Mouse (Mus musculus) stomach, postnatal 0 days (tissue): Measurements from ENCODE around the gene Pik3c2b. TPM values are rescaled to one million over a fixed set of nuclear protein-coding genes. Genes with fewer than 3 reads are reported as not detected.
"Not testable (repeated sequence)": the region's sequence is repeated elsewhere in the genome, so short reads cannot be mapped to it uniquely, and the experiment has no call there.

ENCODE experiments used
- ATAC-seq: fragments of 200-750 bp; cut with Nextera tagmentation; 2 replicates; pipeline ENCODE4 v1.8.0; 2017; ENCODE audit not compliant: low FRiP score, low TSS enrichment
- DNase-seq: peaks from one replicate; pipeline ENCODE4 v3.0.0-alpha.2; 2016; ENCODE audit warnings: low spot score
- H3K27ac ChIP-seq: fragments of 300-500 bp; sonication (generic); replicated peaks from 2 replicates; pipeline ENCODE4 v1.5.1; 2014; ENCODE audit warnings: mild to moderate bottlenecking, control low read depth
- H3K27me3 ChIP-seq: fragments of 300-500 bp; sonication (generic); 2 replicates; pipeline ENCODE4 v1.6.1; 2014; ENCODE audit warnings: low read length; ENCODE audit not compliant: control insufficient read depth, insufficient read depth
- H3K36me3 ChIP-seq: fragments of 300-500 bp; sonication (generic); 2 replicates; pipeline ENCODE4 v1.6.1; 2014; ENCODE audit warnings: low read length, mixed read lengths; ENCODE audit not compliant: control insufficient read depth, insufficient read depth
- H3K4me1 ChIP-seq: fragments of 300-500 bp; sonication (generic); replicated peaks from 2 replicates; pipeline ENCODE4 v1.6.1; 2014; ENCODE audit warnings: antibody characterized with exemption; ENCODE audit not compliant: control insufficient read depth, insufficient read depth
- H3K4me2 ChIP-seq: fragments of 300-500 bp; sonication (generic); replicated peaks from 2 replicates; pipeline ENCODE4 v1.6.1; 2014; ENCODE audit warnings: low read depth, mild to moderate bottlenecking, control low read depth, moderate library complexity
- H3K4me3 ChIP-seq: fragments of 300-500 bp; sonication (generic); 2 replicates; pipeline ENCODE4 v1.5.1; 2014; ENCODE audit warnings: low read depth, low read length, control low read depth
- H3K9ac ChIP-seq: fragments of 300-500 bp; sonication (generic); 2 replicates; pipeline ENCODE4 v1.6.1; 2014; ENCODE audit warnings: mild to moderate bottlenecking, low read length, control low read depth, mixed read lengths
- H3K9me3 ChIP-seq: fragments of 300-500 bp; sonication (generic); 2 replicates; pipeline ENCODE4 v1.6.1; 2016; ENCODE audit warnings: low read length; ENCODE audit not compliant: control insufficient read depth
- CTCF ChIP-seq: IDR thresholded peaks from 2 replicates; pipeline ENCODE4 v1.5.1; 2016; ENCODE audit warnings: antibody characterized with exemption, low read depth, mild to moderate bottlenecking, moderate library complexity
- EP300 ChIP-seq: optimal IDR thresholded peaks from 2 replicates; pipeline ENCODE3; 2016; ENCODE audit warnings: antibody characterized with exemption
- WGBS: fragments of 180-500 bp; shearing (Covaris S2); extraction: QIAGEN DNeasy Blood & Tissue Kit; methylation state at CpG from one replicate; pipeline ENCODE4 v1.1.7; 2014; 5-methylcytosine and 5-hydroxymethylcytosine counted together
- polyA plus RNA-seq: library from polyadenylated mRNA; unstranded; fragments of >200 nt; fragmentation: Nextera tagmentation; extraction: Ambion mirVana; gene quantifications from 2 replicates; pipeline ENCODE4 v1.2.1, GENCODE M21; 2015

The Pik3c2b gene
- polyA plus RNA-seq, 1 experiment from 2014 or later: 4.2 TPM

DNA sequence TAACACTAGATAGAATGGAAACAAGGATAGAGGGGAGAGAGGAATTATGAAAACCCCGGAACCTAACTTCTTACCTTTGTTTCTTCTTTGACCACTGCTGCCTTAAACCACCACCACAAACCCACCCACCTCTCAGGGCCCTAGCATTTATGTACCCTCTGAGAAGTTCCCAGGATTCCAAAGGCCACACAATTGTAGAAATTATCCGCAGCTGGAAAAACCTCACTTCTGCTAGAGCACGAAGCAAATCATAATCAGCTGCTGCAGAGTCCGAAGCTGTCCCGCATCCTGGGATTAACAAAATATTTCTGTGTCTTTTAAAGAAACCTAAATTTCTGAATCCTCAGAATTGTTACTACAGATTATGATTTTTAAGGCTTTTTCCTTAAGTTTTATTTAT, 15.0 kb upstream of the Pik3c2b start, which contains the start of gene Mdm4:
Gene Mdm4, minus strand, starts transcription at position 101 of the 400 bp plus-strand sequence.
- ATAC-seq: no peak

DNA sequence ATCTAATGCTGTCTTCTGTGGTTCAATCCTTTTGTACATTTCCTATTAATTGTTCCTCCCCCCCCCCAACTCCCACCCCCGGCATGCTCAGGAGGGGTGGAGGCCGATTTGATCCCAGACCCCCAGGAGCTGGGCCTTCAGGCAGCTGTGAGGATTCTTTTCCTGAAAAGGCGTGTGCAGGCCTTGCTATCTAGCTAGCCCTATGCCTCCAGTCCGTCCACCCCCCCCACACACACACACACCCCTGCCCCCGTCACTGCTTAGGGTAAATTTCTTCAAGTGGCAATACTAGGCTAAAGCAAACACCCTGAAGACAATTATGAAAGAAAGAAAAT, 12.5 kb upstream of the Pik3c2b start:
- DNase-seq: no peak

More for the DNA sequence above, 15.0 kb upstream of the Pik3c2b start, which contains the start of gene Mdm4:
- H3K4me2 ChIP-seq: no peak within 1 kb of the TSS
- no peak within 1 kb of the TSS for H3K9ac ChIP-seq
- no peaks in the 10 kb centered on the region for H3K27me3 ChIP-seq
- no peak for DNase-seq
- TF ChIP-seq EP300: no peak
- no peak for TF ChIP-seq CTCF
- H3K9me3 ChIP-seq: no peaks in the 10 kb centered on the region
- 92% methylated on average over 5 of the region's 5 CpGs for WGBS
- H3K4me3 ChIP-seq: no peak within 1 kb of the TSS
- H3K4me1 ChIP-seq: no peaks in the 10 kb centered on the region
- H3K36me3 ChIP-seq: no peaks in the 10 kb centered on the region
- H3K27ac ChIP-seq: no peak within 1 kb of the TSS

DNA sequence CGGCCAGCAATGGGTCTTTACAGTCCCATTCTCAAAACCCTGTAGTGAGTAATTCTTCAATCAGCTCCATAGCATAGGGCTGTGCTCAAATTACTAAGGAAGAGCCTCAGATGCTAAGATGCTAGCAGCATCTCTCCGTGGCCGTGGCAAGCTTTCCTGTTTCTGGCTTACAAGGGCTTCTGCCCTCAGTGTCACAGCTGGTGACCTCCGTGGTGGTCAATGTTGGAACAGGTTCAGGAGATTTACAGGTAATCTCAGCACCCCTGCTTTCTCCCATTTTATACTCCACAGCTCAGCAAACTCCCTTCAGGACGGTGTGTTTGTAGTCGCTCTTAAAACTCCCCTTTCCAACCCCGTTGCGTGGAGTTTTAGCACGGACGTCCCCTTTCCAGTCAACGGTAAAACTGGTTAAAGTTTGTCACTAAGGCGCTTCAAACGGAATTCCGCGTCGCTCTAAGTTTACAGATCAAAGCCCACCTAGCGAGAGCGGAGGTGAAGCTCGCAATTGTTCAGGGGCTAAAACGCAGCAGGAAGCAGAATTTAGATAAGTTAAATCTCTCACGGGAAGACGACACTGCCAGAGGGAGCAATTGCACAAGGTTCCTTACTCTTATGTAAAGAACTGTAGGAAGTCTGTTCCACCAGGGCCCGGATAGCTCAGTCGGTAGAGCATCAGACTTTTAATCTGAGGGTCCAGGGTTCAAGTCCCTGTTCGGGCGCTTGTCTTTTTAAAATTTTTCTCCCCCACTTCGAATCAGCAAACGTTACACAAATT, 12.0 kb upstream of the Pik3c2b start:
- ATAC-seq (peak; percentile 84), DNase-seq (peak; percentile 75)
- peak overlapping the region; percentile 81 for H3K27ac ChIP-seq
- no peaks in the 10 kb centered on the region for H3K9me3 ChIP-seq
- under 1% methylated on average over 28 of the region's 28 CpGs for WGBS
- peak overlapping the region; percentile 57 for H3K9ac ChIP-seq
- no peak for TF ChIP-seq EP300
- peak; percentile 10; the same call in 1 of the 2 replicates for TF ChIP-seq CTCF
- no peaks in the 10 kb centered on the region for H3K27me3 ChIP-seq
- peak overlapping the region; percentile 64 for H3K4me2 ChIP-seq
- no peaks in the 10 kb centered on the region for H3K36me3 ChIP-seq
- H3K4me3 ChIP-seq: peak overlapping the region; percentile 47
- no peaks in the 10 kb centered on the region for H3K4me1 ChIP-seq

More for the DNA sequence above, 12.5 kb upstream of the Pik3c2b start:
- peak; percentile 27; the same call in 1 of the 2 replicates for ATAC-seq
- H3K4me2 ChIP-seq: peak overlapping the region; percentile 64
- H3K36me3 ChIP-seq: no peaks in the 10 kb centered on the region
- H3K4me3 ChIP-seq: peak overlapping the region; percentile 47
- H3K9ac ChIP-seq: peak overlapping the region; percentile 1; the same call in 1 of the 2 replicates
- no peaks in the 10 kb centered on the region for H3K4me1 ChIP-seq
- peak overlapping the region; percentile 81 for H3K27ac ChIP-seq
- WGBS: 3% methylated on average over 5 of the region's 5 CpGs
- TF ChIP-seq EP300 (no peak), CTCF (no peak)
- H3K27me3 ChIP-seq: no peaks in the 10 kb centered on the region
- H3K9me3 ChIP-seq: no peaks in the 10 kb centered on the region

DNA sequence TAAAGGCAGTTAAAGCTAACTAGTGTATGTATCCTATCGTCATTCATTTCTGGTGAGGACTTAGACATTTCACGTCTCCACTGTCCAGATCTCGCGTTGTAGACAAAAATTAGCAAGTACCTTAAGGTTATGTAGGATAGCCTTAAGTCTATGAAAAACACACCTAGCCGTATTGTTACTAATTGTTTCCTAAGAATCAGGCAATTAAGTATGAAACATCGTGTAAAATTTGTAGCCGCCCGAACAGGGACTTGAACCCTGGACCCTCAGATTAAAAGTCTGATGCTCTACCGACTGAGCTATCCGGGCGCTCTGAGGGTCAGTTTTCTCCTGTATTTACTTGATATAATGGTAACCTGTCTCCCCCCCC, 11.4 kb upstream of the Pik3c2b start:
- Histone ChIP-seq H3K9ac (no peak overlapping the region), H3K27me3 (no peaks in the 10 kb centered on the region), H3K4me3 (peak overlapping the region; percentile 47), H3K9me3 (no peaks in the 10 kb centered on the region), H3K27ac (no peak overlapping the region), H3K36me3 (no peaks in the 10 kb centered on the region), H3K4me2 (peak overlapping the region; percentile 64), H3K4me1 (no peaks in the 10 kb centered on the region)
- peak; percentile 53 for ATAC-seq
- TF ChIP-seq CTCF: no peak
- TF ChIP-seq EP300: no peak
- WGBS: 5% methylated on average over 11 of the region's 11 CpGs
- DNase-seq: peak; percentile 48

DNA sequence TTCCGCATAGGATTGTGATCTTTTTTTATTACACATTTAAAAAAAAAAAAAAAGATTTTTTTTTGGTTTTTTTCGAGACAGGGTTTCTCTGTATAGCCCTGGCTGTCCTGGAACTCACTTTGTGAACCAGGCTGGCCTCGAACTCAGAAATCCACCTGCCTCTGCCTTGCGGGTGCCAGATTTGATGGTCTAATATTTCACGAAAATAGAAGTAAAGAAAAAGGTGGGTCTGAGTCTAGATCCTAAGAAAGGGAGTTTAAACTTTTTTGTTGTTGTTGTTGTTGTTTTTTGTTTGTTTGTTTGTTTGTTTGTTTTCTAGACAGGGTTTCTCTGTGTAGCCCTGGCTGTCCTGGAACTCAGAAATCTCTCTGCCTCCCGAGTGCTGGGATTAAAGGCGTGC, 10.8 kb upstream of the Pik3c2b start:
- not testable (repeated sequence) for H3K36me3 ChIP-seq, H3K4me3 ChIP-seq, H3K4me2 ChIP-seq, ATAC-seq, H3K9ac ChIP-seq, DNase-seq, H3K27me3 ChIP-seq, H3K4me1 ChIP-seq, H3K9me3 ChIP-seq, H3K27ac ChIP-seq
- 73% methylated on average over 7 of the region's 7 CpGs for WGBS

DNA sequence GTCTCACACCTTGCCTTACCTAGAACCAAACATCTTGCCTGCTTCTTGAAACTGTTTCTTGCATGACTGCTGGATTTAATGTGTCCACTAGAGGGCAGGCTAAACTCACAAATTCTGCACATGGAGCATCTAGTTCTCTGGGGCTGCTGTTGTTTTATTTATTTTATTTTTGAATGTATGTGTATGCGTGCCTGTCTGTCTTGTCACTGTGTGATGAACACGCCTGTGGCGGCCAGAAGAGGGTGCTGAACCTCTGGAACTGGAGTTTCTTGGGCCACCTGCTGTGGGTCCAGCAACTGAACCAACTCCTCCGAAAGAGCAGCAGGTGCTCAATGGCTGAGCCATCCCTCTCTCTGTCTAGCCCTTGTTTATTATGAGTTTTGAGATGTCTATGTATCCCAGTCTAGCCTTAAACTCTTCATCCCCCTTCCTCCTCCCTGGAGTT, 5.9 kb upstream of the Pik3c2b start:
- Histone ChIP-seq H3K9me3 (no peaks in the 10 kb centered on the region), H3K36me3 (no peaks in the 10 kb centered on the region), H3K27me3 (no peaks in the 10 kb centered on the region), H3K27ac (no peak overlapping the region), H3K4me2 (no peak overlapping the region), H3K4me1 (no peaks in the 10 kb centered on the region), H3K9ac (no peak overlapping the region), H3K4me3 (no peak overlapping the region)
- ATAC-seq: peak; percentile 85
- TF ChIP-seq EP300 (no peak), CTCF (peak; percentile 95)
- 17% methylated on average over 4 of the region's 4 CpGs for WGBS
- DNase-seq: peak; percentile 72
